Mouse (Mus musculus): Measurements from ENCODE around the gene Tsnaxip1.

DNA sequence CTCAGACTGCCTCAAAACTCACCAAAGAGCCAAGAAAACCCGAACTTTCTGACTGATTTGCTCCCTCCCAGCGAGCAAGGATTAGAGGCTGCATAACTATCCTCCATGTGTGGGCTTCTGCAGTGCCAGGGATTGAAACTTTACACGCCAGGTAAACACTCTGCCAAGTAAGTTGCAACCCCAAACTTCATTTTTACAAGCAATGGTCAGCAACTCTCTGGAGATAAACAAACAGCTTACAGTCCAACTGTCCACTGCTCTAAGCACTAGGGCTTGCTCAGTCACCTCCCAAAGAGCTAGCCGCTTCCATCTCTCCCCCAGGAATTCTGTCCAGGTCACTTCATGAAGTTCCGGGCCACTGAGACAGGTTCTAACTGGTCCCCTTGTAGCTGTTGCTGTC is 29.1 kb upstream of the Tsnaxip1 start:
- TF ChIP-seq POLR2A (IDR thresholded peaks at IDR 0.05; ENCODE audit: borderline replicate concordance, low read depth, low read length): no peak
- no peak for TF ChIP-seq CTCF (IDR thresholded peaks at IDR 0.05; ENCODE audit: low read depth, low read length)
